Mouse (Mus musculus) spleen, postnatal 4 days (tissue): ENCODE measurements around the gene Cnga4.
"Not testable (repeated sequence)": the region's sequence is repeated elsewhere in the genome, so short reads cannot be mapped to it uniquely, and the experiment has no call there.

Source experiments
- DNase-seq, 2 experiments: peaks; one replicate each; pipeline ENCODE4 v3.0.0; 2022; ENCODE audit warnings: low spot score in 2 of 2

Cnga4 gene

DNA sequence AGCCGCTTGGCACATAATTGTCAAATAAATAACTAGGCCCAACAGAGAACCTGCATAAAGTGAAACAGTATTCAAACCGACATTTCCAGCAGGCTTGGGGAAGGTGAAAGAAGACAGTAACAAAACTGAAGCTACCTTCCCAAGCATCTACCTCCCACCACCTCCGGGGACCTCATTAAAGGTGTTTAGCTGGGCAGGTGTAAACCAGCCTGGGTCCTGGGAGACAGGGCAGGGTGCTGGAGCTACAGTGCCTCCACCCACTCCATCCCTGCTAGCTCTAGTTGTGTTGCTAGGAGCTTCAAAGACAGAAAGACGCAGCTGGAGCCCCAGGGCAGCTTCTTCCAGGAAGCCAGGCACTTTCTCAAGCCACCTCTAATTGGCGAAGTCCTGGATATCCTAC is at the start of gene Cnga4:
Gene Cnga4, plus strand, starts transcription at position 301 of the 400 bp plus-strand sequence.
- no peak for DNase-seq

GRCm38 (mm10) chr7:105356064-105356463 is 48.3 kb upstream of the Cnga4 start:
- not testable (repeated sequence) for DNase-seq

- DNase-seq = not testable (repeated sequence)
Measured at GRCm38 (mm10) chr7:105356487-105356886, 47.9 kb upstream of the Cnga4 start.

DNA sequence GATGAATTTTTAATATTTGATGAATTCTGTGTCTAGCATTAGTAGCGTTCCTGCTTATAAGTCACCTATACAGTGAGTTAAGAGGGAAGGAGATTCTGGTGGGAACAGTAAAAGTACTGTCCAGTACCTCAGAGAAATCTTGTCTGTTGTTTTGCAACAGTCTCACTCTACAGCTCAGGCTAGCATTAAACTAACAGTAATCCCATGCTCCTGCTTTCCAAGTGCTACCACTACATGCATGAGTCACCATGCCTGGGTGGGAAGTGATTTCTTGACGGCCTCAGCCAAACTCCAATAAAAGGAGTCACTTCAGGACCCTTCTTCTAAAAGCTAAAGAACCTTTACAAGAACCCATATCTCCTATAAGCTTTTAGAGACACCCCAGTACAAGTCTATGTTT is 42.7 kb upstream of the Cnga4 start:
- no peak for DNase-seq

DNA sequence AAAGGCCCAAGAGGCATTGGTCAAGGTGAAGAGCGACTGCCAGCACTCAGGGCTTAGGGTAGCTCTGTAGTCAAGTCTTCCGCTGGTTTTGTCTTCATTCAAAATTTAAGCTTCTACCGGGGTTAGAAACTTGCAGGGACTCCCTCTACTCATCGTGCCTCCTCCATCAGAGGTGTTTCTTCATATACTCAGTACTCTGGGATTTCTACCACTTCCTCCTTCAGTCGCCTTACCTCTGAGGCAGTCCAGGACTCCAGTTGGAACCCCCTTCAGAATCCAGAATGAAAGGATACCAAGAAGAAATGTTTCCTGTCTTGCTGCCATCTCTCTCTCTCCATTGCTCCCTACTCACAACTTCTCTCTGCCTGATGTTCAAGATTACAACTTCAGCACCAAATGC is 37.1 kb upstream of the Cnga4 start:
- no peak for DNase-seq

DNA sequence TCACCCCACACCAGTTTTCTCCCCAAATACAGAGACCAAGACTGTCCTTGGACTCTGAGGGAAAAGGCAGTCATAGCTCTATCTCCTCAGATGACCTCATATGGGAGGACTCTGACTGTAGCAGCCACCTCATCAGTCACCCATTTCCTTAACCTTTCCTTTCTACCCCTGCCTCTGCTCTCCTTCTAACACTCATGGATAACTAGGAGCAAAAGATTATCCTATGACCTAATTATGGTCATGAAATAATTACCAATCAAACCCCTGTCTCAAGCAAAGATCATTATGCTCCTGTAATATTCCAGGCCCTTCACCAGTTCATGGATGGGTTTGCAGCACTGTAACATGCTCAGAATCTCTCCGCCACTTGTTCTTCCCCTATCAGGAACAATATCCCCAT is 36.4 kb upstream of the Cnga4 start, which contains the start of gene Olfr692:
Gene Olfr692, plus strand, starts transcription at position 301 of the 400 bp plus-strand sequence.
- DNase-seq = peak in 1 of 2 experiments; percentile 8

- DNase-seq = peak in 1 of 2 experiments; percentile 46
Measured at GRCm38 (mm10) chr7:105368521-105368920, 35.8 kb upstream of the Cnga4 start.

DNA sequence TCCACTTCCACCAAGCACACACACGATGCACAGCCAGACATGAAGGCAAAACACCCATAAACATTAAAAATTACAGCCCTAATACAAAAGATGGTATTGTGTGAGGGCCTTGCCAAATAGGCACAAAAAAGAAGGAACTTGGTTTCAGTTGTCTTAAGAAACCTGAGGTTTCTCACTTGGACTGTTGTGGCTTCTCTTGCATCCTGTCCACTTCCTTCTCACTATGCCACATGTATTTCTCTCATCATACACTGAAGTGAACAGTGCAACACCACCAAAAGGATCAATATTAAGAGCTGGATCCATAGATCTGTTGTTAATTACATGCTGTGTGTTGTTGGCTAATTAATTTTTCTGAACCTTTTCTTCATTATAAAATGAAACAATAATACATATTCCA is 31.5 kb upstream of the Cnga4 start:
- DNase-seq = peak in 1 of 2 experiments; percentile 18

- DNase-seq = peak; percentile 32 to 62
Measured at GRCm38 (mm10) chr7:105373509-105373908, 30.9 kb upstream of the Cnga4 start.

DNA sequence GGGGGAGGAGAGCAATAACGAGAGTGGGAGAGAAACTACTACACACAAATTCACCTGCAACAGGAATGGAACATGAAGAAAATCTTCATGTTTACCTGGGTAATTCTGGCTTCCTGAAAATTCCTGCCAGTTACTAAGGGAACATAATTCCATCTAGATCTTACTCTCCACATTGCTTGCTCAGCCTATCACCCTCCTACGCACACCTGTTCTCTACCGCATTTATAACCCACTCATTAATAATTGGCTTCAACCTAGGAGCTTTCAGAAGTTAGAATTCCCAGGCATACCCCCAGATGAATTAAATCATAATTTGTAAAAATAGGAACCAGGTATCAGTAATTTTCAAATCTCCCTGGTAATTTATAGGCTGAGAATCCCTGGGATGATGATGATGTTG is 30.4 kb upstream of the Cnga4 start:
- DNase-seq = no peak

DNA sequence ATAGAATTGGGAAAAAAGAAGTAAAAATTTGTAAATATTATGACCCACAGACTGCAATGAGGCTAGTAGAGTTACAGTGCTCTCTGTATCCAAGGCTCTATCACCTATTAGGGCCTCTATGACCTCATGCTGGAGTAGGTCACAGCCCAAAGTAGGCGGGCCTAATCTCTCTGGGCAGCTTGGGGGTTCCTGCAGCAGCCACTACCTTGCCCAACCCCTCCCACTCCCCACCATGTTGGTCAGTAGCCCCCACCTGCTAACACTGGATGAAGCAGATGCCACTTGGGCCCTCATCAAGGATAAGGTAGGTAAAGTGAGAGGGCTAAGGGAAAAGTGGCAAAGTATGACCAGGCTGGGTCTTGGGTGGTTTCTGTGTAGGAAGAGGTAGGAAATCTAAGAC is 29.5 kb upstream of the Cnga4 start, which contains the start of gene Gm5901:
Gene Gm5901, plus strand, starts transcription at position 173 of the 400 bp plus-strand sequence.
- no peak for DNase-seq

DNA sequence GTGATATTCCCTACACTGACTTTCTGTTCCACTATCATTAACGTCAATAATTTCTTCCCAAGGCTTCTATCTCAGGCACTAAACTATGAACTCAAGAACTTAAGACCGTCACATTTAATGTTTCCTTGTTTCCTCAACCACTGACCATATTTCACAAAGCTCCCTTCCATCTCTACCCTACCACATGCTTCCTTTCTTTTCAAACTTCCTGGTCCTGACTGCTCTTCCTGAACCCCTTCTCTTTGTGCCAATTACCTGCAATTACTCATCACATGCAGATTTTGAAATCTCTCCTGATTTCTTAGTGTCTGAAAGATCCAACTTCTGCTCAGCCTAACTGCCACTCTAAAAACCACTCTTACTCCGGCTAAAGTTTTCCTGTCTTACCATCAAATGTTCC is 24.0 kb upstream of the Cnga4 start:
- DNase-seq = no peak

DNA sequence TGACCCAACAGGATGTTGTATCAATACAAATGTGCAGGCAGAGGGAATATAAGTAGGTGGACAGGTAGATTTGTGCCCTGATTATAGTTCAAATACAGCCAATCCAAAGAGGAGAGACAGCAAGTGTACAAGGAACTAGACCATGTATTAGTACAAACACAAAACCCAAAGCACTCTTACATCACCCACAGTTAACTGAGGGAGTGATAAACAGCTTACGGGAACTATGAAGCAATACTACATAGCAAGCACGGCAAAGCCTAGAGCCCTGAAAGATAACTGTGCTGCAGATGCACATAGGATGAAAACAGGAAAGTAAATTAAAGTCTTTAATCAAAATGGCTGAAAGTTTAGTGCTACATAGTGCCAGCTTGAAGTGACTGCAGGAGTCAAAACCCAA is 16.7 kb upstream of the Cnga4 start:
- no peak for DNase-seq

DNA sequence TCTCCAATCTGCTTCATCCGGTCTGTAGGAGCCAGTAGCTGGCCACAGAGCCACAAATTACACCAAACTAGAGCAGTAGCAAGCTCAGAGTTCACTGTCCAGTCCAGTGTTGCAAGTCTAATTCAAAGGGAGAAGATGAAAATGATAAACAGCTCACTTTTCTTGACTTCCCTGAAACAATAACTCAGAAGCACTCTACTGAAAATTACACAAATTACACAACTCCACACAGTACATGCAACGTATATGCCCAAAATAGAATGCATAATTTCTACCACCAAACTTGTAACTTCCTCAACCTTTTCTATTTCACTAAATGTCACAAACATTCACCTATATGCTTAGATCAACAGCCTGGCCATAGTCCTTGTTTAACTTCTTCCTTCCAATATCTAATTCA is 14.1 kb upstream of the Cnga4 start:
- DNase-seq = no peak

DNA sequence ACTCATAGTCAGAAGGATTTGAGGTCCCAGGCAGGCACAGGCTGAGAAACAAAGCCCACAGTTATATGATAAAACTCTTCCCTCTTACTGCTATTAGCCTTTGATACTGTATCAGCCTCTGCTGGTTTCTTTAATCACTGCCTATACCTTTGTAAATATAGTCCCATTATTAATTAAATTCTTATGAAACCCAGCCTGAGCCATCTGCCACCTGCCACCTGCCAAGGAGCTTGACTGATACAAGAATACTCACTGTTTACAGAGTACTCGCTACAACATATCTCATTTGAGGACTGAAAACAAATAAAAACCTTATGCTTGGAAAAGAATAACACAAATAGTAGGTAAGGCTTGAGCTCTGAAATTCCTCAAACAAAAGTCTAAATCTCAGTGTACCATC is 9.8 kb upstream of the Cnga4 start:
- DNase-seq = no peak

DNA sequence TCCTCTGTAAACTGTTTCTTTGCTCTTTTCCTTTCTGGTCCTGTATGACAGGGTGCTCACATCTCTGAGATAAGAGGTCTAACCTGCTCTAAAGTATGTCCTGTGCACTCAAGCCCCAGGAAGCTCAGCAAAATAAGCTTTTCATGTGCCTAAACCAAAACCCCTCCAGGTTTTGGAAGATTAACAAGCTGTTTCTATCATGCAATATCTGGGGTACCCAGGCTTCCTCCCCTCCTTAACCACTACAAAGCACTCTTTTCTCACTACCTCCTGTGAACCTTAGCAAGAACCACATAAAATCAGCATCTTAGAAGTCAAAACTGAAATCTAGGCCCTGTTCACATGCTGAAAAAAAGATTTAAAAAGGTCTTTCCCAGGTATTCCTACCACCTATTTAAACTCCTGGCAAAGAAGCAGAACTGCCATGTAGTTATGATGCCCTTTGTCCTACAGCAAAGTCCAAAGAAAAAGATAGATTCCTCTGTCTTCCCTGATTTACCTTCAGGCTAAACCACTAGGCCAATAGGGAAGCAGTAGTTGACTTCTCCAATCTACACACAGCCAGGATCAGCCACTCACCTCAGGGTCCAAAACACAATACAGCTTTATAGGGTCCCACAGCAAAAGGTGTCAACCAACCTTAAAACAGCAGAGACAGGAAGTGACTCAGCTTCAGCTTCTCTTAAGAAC is 9.1 kb upstream of the Cnga4 start:
- DNase-seq = no peak

GRCm38 (mm10) chr7:105396126-105396525 is 8.2 kb upstream of the Cnga4 start:
- DNase-seq = no peak

DNA sequence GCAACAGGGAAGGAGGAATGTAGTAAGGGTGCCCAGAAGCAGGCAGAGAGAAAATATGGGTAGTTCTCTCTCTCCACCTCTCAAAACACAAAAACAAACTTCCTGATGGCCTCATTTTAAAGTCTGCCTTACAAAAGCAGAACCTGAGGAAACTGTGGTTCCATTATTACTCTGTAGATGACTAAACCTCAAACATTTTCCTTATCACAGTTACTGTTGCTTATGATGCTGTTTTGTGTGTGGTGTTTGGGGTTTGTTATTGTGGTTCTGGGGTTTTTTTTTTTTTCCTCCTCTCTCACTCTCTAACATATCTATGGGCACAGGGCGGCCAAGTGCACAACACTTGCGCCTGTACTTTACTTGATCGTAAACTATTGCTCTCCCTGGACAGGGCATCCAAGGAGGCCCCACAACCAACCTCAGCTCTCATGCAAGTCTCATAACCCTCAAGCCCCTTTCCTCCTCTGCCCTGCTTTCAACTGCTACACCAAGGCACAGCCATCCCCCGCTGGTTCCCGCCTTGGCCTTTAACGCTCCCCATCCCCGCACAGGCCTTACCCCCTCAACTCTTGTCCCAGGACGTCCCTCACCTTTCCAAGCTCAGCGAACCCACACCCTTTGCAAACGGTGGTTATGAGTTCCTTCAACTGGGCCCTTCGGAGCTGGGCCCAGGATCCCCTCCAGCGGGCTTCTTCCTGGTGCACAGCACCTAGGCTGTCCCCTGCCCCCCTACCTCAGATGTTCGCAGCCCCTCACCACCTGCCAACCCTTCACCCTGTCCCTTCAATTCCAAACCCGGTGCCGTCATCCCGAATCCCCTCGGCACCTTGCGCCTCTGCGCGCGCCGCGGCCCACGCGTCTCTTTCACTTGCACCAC is 5.1 kb upstream of the Cnga4 start:
- no peak for DNase-seq

DNA sequence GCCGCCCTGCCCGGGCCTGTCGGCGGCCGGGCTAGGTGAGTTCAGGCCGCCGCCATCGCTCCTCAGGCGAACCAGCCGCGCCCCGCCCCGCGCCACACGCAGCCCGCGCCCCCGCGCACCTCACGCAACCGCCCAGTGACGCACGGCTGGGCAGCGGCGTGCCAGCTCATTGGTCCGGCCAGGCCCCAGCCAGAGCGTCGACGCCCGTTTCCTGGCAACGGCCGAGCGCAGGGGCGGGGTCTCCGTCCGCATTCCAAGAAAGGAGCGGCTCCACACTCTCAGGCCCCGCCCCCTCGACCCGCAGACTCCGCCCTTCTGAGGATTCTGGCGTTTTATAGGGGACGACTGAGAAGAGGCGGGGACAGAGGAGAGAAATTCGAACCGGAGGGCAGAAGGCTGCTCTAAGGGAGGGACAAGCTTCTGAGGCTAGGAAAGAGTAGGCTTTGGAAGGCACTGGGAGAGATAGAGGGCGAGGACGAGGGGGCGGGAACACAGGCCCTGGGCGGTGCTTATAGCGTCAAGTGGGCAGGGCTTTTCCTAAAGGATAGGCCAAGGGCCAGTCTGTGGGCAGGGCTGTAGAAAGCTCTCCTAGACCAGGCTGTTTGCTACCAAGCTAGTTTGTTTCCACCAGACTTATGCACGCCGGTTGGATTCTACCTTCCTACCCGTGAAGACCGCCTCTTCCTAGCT is 4.3 kb upstream of the Cnga4 start, which contains the start of gene Fam160a2:
Gene Fam160a2, minus strand, starts transcription at position 120 of the 690 bp plus-strand sequence.
- peak; percentile 99 for DNase-seq

- DNase-seq = no peak
Measured at GRCm38 (mm10) chr7:105406322-105406721, 2.0 kb downstream of the Cnga4 start.

GRCm38 (mm10) chr7:105411874-105412632 is 7.7 kb downstream of the Cnga4 start:
- peak; percentile 56 to 89 for DNase-seq
